Comparison of ENCODE assay signal across 8 mouse cellular contexts in the genomic region with DNA sequence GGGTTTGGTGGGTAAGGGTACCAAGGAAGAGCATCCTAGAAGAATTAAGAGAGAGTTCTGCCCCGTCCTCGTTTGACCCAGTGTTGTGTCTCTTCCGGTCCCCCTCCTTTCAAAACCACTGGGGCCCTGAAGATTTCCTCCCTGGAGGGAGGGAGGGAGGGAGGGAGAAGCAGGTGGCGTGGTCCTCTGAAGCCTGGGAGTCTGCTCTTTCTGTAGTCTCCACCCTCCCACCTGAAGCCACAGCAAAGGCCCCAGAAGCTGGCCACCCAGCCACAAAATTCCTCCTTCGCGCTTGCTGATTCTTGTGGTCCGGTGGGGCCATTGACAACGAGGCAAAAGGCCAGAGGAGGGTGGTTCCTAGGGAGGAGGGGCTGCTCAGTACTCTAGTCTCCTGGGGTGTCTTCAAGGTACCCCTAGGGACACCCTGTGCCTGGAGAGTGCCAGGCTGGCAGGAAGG. TPM values are rescaled to one million over a fixed set of nuclear protein-coding genes. Genes with fewer than 3 reads are reported as not detected.
DNase-seq lines count a peak whose midpoint lies in the region; ATAC-seq and TF ChIP-seq lines count a peak whose summit lies in the region.

No protein-coding gene starts in this region.

- no peaks in the 10 kb centered on the region for H3K36me3 ChIP-seq in liver, adult 2 months (ENCODE audit: control insufficient read depth, insufficient read depth, low read length)
- H3K36me3 ChIP-seq in embryonic facial prominence, embryonic 13.5 days = no peaks in the 10 kb centered on the region
- no peaks in the 10 kb centered on the region for H3K36me3 ChIP-seq in hindbrain, embryonic 10.5 days
- H3K36me3 ChIP-seq in liver, embryonic 11.5 days (ENCODE audit: control insufficient read depth, insufficient read depth, low read length) = no peaks in the 10 kb centered on the region

- H3K4me3 ChIP-seq in liver, adult 2 months (ENCODE audit: insufficient read depth, low read depth, low read length) = peak overlapping the region; percentile 79
- peak overlapping the region; percentile 50 for H3K4me3 ChIP-seq in embryonic facial prominence, embryonic 13.5 days
- peak overlapping the region; percentile 59 for H3K4me3 ChIP-seq in hindbrain, embryonic 10.5 days
- H3K4me3 ChIP-seq in liver, embryonic 11.5 days (ENCODE audit: low read depth, low read length) = peak overlapping the region; percentile 43
- H3K4me3 ChIP-seq in olfactory bulb, adult 2 months (ENCODE audit: insufficient read depth, low read depth, low read length) = peak overlapping the region; percentile 54

- peaks cover 22% of the 10 kb centered on the region for H3K4me1 ChIP-seq in liver, adult 2 months (ENCODE audit: control insufficient read depth, insufficient read depth, low read length)
- H3K4me1 ChIP-seq in embryonic facial prominence, embryonic 13.5 days = peaks cover 38% of the 10 kb centered on the region
- peaks cover 60% of the 10 kb centered on the region for H3K4me1 ChIP-seq in hindbrain, embryonic 10.5 days (replicated peaks)
- H3K4me1 ChIP-seq in liver, embryonic 11.5 days (replicated peaks; ENCODE audit: control insufficient read depth, insufficient read depth, low read length) = peaks cover 35% of the 10 kb centered on the region
- peaks cover 29% of the 10 kb centered on the region for H3K4me1 ChIP-seq in olfactory bulb, adult 2 months (ENCODE audit: control insufficient read depth, insufficient read depth, low read length)

- TF ChIP-seq POLR2A in liver, adult 2 months (IDR thresholded peaks at IDR 0.05; ENCODE audit: extremely low read depth, insufficient read depth, low read length) = 0 out of 2 replicates have a peak, but pooled peaks have one; percentile 3
- no peak for TF ChIP-seq POLR2A in olfactory bulb, adult 2 months (IDR thresholded peaks at IDR 0.05; ENCODE audit: insufficient read depth, low read depth, low read length)

- no peak for ATAC-seq in embryonic facial prominence, embryonic 13.5 days (ENCODE audit: insufficient number of reproducible peaks, insufficient read depth, low FRiP score, low TSS enrichment, low read depth)
- ATAC-seq in liver, embryonic 11.5 days (replicated peaks; ENCODE audit: low FRiP score) = no peak
- no peak for ATAC-seq in cerebellum, adult (ENCODE audit: insufficient number of reproducible peaks, low FRiP score, low TSS enrichment)

- peak overlapping the region; percentile 91 for H3K4me2 ChIP-seq in embryonic facial prominence, embryonic 13.5 days
- H3K4me2 ChIP-seq in liver, embryonic 11.5 days = peak overlapping the region; percentile 90

- no peaks in the 10 kb centered on the region for H3K27me3 ChIP-seq in liver, adult 2 months (ENCODE audit: control insufficient read depth, insufficient read depth, low read length)
- peaks cover 12% of the 10 kb centered on the region; the same call in 1 of the 2 replicates for H3K27me3 ChIP-seq in embryonic facial prominence, embryonic 13.5 days
- H3K27me3 ChIP-seq in hindbrain, embryonic 10.5 days (ENCODE audit: insufficient read depth, poor library complexity, severe bottlenecking) = peaks cover 81% of the 10 kb centered on the region
- peaks cover 39% of the 10 kb centered on the region for H3K27me3 ChIP-seq in liver, embryonic 11.5 days (replicated peaks; ENCODE audit: control insufficient read depth, insufficient read depth, low read length)

- no peaks in the 10 kb centered on the region for H3K9me3 ChIP-seq in embryonic facial prominence, embryonic 13.5 days
- H3K9me3 ChIP-seq in hindbrain, embryonic 10.5 days = no peaks in the 10 kb centered on the region
- no peaks in the 10 kb centered on the region for H3K9me3 ChIP-seq in liver, embryonic 11.5 days (ENCODE audit: control insufficient read depth, low read length)

- no peak for TF ChIP-seq CTCF in liver, adult 2 months (IDR thresholded peaks at IDR 0.05; ENCODE audit: low read depth, low read length)
- no peak for TF ChIP-seq CTCF in olfactory bulb, adult 2 months (IDR thresholded peaks at IDR 0.05; ENCODE audit: insufficient read depth, low read depth, low read length)

- DNase-seq in liver, adult 2 months (ENCODE audit: extremely low read depth, low read depth, low spot score) = no peak
- no peak for DNase-seq in liver
- DNase-seq in hindbrain, embryonic 10.5 days (ENCODE audit: low spot score) = no peak
- DNase-seq in liver, embryonic 11.5 days (ENCODE audit: low spot score) = no peak
- DNase-seq in layer of hippocampus, adult 11-12 months (ENCODE audit: low spot score) = no peak

- H3K79me2 ChIP-seq in liver, adult 2 months (ENCODE audit: control insufficient read depth, insufficient read depth, low read length) = no peaks in the 10 kb centered on the region

- H3K9ac ChIP-seq in liver, adult 2 months (ENCODE audit: low read depth, low read length) = peak overlapping the region; percentile 90
- H3K9ac ChIP-seq in embryonic facial prominence, embryonic 13.5 days = peak overlapping the region; percentile 62
- H3K9ac ChIP-seq in liver, embryonic 11.5 days (ENCODE audit: low read depth, low read length) = peak overlapping the region; percentile 53; the same call in 1 of the 2 replicates

- peak overlapping the region; percentile 90 for H3K27ac ChIP-seq in liver, adult 2 months (replicated peaks; ENCODE audit: insufficient read depth, low read depth, low read length)
- peak overlapping the region; percentile 86 for H3K27ac ChIP-seq in embryonic facial prominence, embryonic 13.5 days
- peak overlapping the region; percentile 88 for H3K27ac ChIP-seq in hindbrain, embryonic 10.5 days
- no peak overlapping the region for H3K27ac ChIP-seq in liver, embryonic 11.5 days (ENCODE audit: low read depth, low read length)
- 0 out of 2 replicates have a peak overlapping the region, but pooled peaks have one; percentile 69 for H3K27ac ChIP-seq in olfactory bulb, adult 2 months (ENCODE audit: insufficient read depth, low read depth, low read length)

- 52% methylated on average over 8 of the region's 8 CpGs for WGBS in liver, adult 2 months
- WGBS in embryonic facial prominence, embryonic 13.5 days = 20% methylated on average over 8 of the region's 8 CpGs
- WGBS in hindbrain, embryonic 10.5 days = 22% methylated on average over 8 of the region's 8 CpGs
- WGBS in liver, embryonic 11.5 days = 19% methylated on average over 8 of the region's 8 CpGs
- WGBS in olfactory bulb, adult 2 months = 50% methylated on average over 8 of the region's 8 CpGs

RNA-seq across cellular contexts. Expression of a gene that starts 1.3 kb away (rescaled TPM):
- total RNA-seq in liver, adult 2 months (2014; rRNA removed) = 25.6 and 30.3 TPM in 2 replicates
- polyA plus RNA-seq in liver, adult 2 months (2012; rRNA removed) = 17.7 and 29.8 TPM in 2 replicates
- 23.3 and 24.5 TPM in 2 replicates for polyA plus RNA-seq in embryonic facial prominence, embryonic 13.5 days (2015; fragmentation: Nextera tagmentation; extraction: Ambion mirVana)
- 34.3 and 37.9 TPM in 2 replicates for polyA plus RNA-seq in hindbrain, embryonic 10.5 days (2016; fragmentation: Nextera tagmentation; extraction: Ambion mirVana)
- 8.8 and 10.1 TPM in 2 replicates for polyA plus RNA-seq in liver, embryonic 11.5 days (2014; fragmentation: Nextera tagmentation; extraction: Ambion mirVana)
- polyA plus RNA-seq in olfactory bulb, adult 2 months (2012; ENCODE audit: insufficient read depth, insufficient read length, low replicate concordance, missing spikeins) = 185 TPM in 1 of 2 replicates, not detected in the other

RNA-seq across cellular contexts. Expression of a gene that starts 12.0 kb away (rescaled TPM):
- total RNA-seq in liver, adult 2 months (2014; rRNA removed) = not detected in 2 replicates
- not detected in 2 replicates for polyA plus RNA-seq in liver, adult 2 months (2012; rRNA removed)
- not detected in 2 replicates for polyA plus RNA-seq in embryonic facial prominence, embryonic 13.5 days (2015; fragmentation: Nextera tagmentation; extraction: Ambion mirVana)
- polyA plus RNA-seq in hindbrain, embryonic 10.5 days (2016; fragmentation: Nextera tagmentation; extraction: Ambion mirVana) = not detected in 2 replicates
- not detected in 2 replicates for polyA plus RNA-seq in liver, embryonic 11.5 days (2014; fragmentation: Nextera tagmentation; extraction: Ambion mirVana)
- polyA plus RNA-seq in olfactory bulb, adult 2 months (2012; ENCODE audit: insufficient read depth, insufficient read length, low replicate concordance, missing spikeins) = not detected in 2 replicates

RNA-seq across cellular contexts. Expression of a gene that starts 30.6 kb away (rescaled TPM):
- total RNA-seq in liver, adult 2 months (2014; rRNA removed) = not detected in 2 replicates
- not detected in 2 replicates for polyA plus RNA-seq in liver, adult 2 months (2012; rRNA removed)
- polyA plus RNA-seq in embryonic facial prominence, embryonic 13.5 days (2015; fragmentation: Nextera tagmentation; extraction: Ambion mirVana) = not detected in 2 replicates
- not detected in 2 replicates for polyA plus RNA-seq in hindbrain, embryonic 10.5 days (2016; fragmentation: Nextera tagmentation; extraction: Ambion mirVana)
- polyA plus RNA-seq in liver, embryonic 11.5 days (2014; fragmentation: Nextera tagmentation; extraction: Ambion mirVana) = not detected in 2 replicates
- polyA plus RNA-seq in olfactory bulb, adult 2 months (2012; ENCODE audit: insufficient read depth, insufficient read length, low replicate concordance, missing spikeins) = not detected in 2 replicates

RNA-seq across cellular contexts. Expression of a gene that starts 41.9 kb away (rescaled TPM):
- total RNA-seq in liver, adult 2 months (2014; rRNA removed) = 9.5 and 70.1 TPM in 2 replicates
- polyA plus RNA-seq in liver, adult 2 months (2012; rRNA removed) = 1.4 and 2.1 TPM in 2 replicates
- 1.3 TPM in 1 of 2 replicates, not detected in the other for polyA plus RNA-seq in embryonic facial prominence, embryonic 13.5 days (2015; fragmentation: Nextera tagmentation; extraction: Ambion mirVana)
- not detected in 2 replicates for polyA plus RNA-seq in hindbrain, embryonic 10.5 days (2016; fragmentation: Nextera tagmentation; extraction: Ambion mirVana)
- 3.5 and 3.7 TPM in 2 replicates for polyA plus RNA-seq in liver, embryonic 11.5 days (2014; fragmentation: Nextera tagmentation; extraction: Ambion mirVana)
- polyA plus RNA-seq in olfactory bulb, adult 2 months (2012; ENCODE audit: insufficient read depth, insufficient read length, low replicate concordance, missing spikeins) = not detected in 2 replicates

RNA-seq across cellular contexts. Expression of a gene that starts 56.8 kb away (rescaled TPM):
- not detected in 2 replicates for total RNA-seq in liver, adult 2 months (2014; rRNA removed)
- not detected in 2 replicates for polyA plus RNA-seq in liver, adult 2 months (2012; rRNA removed)
- polyA plus RNA-seq in embryonic facial prominence, embryonic 13.5 days (2015; fragmentation: Nextera tagmentation; extraction: Ambion mirVana) = 0.50 and 0.76 TPM in 2 replicates
- polyA plus RNA-seq in hindbrain, embryonic 10.5 days (2016; fragmentation: Nextera tagmentation; extraction: Ambion mirVana) = 1.9 and 2.1 TPM in 2 replicates
- polyA plus RNA-seq in liver, embryonic 11.5 days (2014; fragmentation: Nextera tagmentation; extraction: Ambion mirVana) = 0.27 and 0.33 TPM in 2 replicates
- polyA plus RNA-seq in olfactory bulb, adult 2 months (2012; ENCODE audit: insufficient read depth, insufficient read length, low replicate concordance, missing spikeins) = not detected in 2 replicates
